Mouse (Mus musculus): ENCODE data around the gene Nbeal1. TPM values are rescaled to one million over a fixed set of nuclear protein-coding genes. Genes with fewer than 3 reads are reported as not detected.

Gene Nbeal1
- polyA plus RNA-seq, 1 experiment from 2014 or later = 12.7 TPM

DNA sequence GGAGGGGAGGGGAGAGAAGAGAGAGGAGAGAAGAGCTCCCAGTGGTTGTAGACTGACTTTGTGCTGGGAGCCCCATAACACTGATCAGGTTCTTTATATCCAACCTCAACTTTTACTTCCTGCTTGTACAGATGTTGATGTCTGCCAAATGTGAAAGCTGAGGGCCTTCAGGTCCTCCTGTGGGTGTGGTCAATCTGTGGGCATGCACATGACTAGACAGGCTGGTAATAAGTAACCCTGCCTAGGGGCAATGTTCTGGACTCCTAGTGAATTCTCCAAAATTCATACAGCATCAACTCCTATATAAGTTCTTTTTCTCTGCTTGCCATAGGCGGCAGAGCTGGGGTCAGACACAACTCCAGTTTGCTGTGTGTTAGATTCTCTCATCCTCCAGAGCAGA lies 181.2 kb downstream of the Nbeal1 start:
- no peak overlapping the region for H3K4me2 ChIP-seq (ENCODE audit: low read length)
- no peak overlapping the region for H3K4me3 ChIP-seq (replicated peaks; ENCODE audit: low read depth, low read length)
- no peak overlapping the region for H3K9ac ChIP-seq (replicated peaks; ENCODE audit: low read length)
- H3K4me1 ChIP-seq (ENCODE audit: control insufficient read depth, insufficient read depth, low read length) = no peaks in the 10 kb centered on the region
- H3K36me3 ChIP-seq (ENCODE audit: control insufficient read depth, insufficient read depth, low read length) = 0 out of 2 replicates have a peak, but pooled peaks cover 3% of the 10 kb centered on the region
- no peak for DNase-seq
- H3K9me3 ChIP-seq (ENCODE audit: control insufficient read depth, low read length) = no peaks in the 10 kb centered on the region
- no peak overlapping the region for H3K27ac ChIP-seq (replicated peaks; ENCODE audit: low read depth, low read length)
- 93% methylated on average over 1 of the region's 1 CpGs for WGBS
- ATAC-seq (ENCODE audit: low FRiP score, low TSS enrichment) = no peak
- no peaks in the 10 kb centered on the region for H3K27me3 ChIP-seq (ENCODE audit: control insufficient read depth, insufficient read depth, low read length)

- no peaks in the 10 kb centered on the region for H3K4me1 ChIP-seq (ENCODE audit: control insufficient read depth, insufficient read depth, low read length)
- no peak overlapping the region for H3K9ac ChIP-seq (replicated peaks; ENCODE audit: low read length)
- ATAC-seq (ENCODE audit: low FRiP score, low TSS enrichment) = no peak
- H3K4me3 ChIP-seq (replicated peaks; ENCODE audit: low read depth, low read length) = no peak overlapping the region
- H3K27me3 ChIP-seq (ENCODE audit: control insufficient read depth, insufficient read depth, low read length) = no peaks in the 10 kb centered on the region
- H3K27ac ChIP-seq (replicated peaks; ENCODE audit: low read depth, low read length) = no peak overlapping the region
- DNase-seq = no peak
- peaks cover 4% of the 10 kb centered on the region; the same call in 1 of the 2 replicates for H3K36me3 ChIP-seq (ENCODE audit: control insufficient read depth, insufficient read depth, low read length)
- H3K9me3 ChIP-seq (ENCODE audit: control insufficient read depth, low read length) = no peaks in the 10 kb centered on the region
- no peak overlapping the region for H3K4me2 ChIP-seq (ENCODE audit: low read length)
- WGBS = 96% methylated on average over 1 of the region's 1 CpGs
Measured at GRCm38 (mm10) chr1:60376556-60376955, 196.2 kb downstream of the Nbeal1 start.

DNA sequence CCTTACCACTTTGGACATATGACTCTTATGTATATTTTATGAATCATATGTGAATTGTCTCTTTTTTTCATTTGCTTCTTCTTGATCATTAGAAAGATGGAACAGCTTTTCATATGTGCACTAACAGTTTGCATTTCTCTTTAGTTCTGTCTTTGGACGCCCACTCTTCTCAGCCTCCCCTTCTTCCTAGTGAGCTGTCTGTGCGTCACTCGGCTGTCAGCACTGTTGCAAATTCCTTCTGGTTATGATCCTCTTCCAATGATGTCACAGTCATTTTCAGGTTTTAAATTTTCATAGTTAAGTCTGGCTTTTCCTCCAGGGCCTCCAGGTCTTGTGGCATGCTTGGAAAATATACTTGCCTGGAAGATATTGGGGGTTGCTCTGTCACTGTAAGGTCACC lies 201.5 kb downstream of the Nbeal1 start:
- WGBS = 96% methylated on average over 3 of the region's 3 CpGs
- no peaks in the 10 kb centered on the region for H3K27me3 ChIP-seq (ENCODE audit: control insufficient read depth, insufficient read depth, low read length)
- no peak for ATAC-seq (ENCODE audit: low FRiP score, low TSS enrichment)

More for the DNA sequence above, 201.5 kb downstream of the Nbeal1 start:
- Histone ChIP-seq H3K4me2 (ENCODE audit: low read length) (no peak overlapping the region), H3K4me3 (replicated peaks; ENCODE audit: low read depth, low read length) (no peak overlapping the region), H3K9me3 (ENCODE audit: control insufficient read depth, low read length) (no peaks in the 10 kb centered on the region), H3K9ac (replicated peaks; ENCODE audit: low read length) (no peak overlapping the region), H3K27ac (replicated peaks; ENCODE audit: low read depth, low read length) (no peak overlapping the region), H3K36me3 (ENCODE audit: control insufficient read depth, insufficient read depth, low read length) (peaks cover 9% of the 10 kb centered on the region; the same call in 1 of the 2 replicates), H3K4me1 (ENCODE audit: control insufficient read depth, insufficient read depth, low read length) (no peaks in the 10 kb centered on the region)
- DNase-seq = no peak

Other genes with a start within 250 kb of the Nbeal1 start
- gene Ica1l, start 137.4 kb upstream of the Nbeal1 start, polyA plus RNA-seq (2014; fragmentation: Nextera tagmentation; extraction: Ambion mirVana) = 42.9 and 45.1 TPM in 2 replicates
- 8.1 and 10.3 TPM in 2 replicates for gene Carf, start 82.4 kb upstream of the Nbeal1 start, polyA plus RNA-seq (2014; fragmentation: Nextera tagmentation; extraction: Ambion mirVana)
- 45.0 and 50.6 TPM in 2 replicates for gene Wdr12, start 82.0 kb upstream of the Nbeal1 start, polyA plus RNA-seq (2014; fragmentation: Nextera tagmentation; extraction: Ambion mirVana)
- 5.0 and 6.7 TPM in 2 replicates for gene Cyp20a1, start 162.7 kb downstream of the Nbeal1 start, polyA plus RNA-seq (2014; fragmentation: Nextera tagmentation; extraction: Ambion mirVana)
- gene Abi2, start 229.0 kb downstream of the Nbeal1 start, polyA plus RNA-seq (2014; fragmentation: Nextera tagmentation; extraction: Ambion mirVana) = 79.7 and 84.0 TPM in 2 replicates